Mouse (Mus musculus): ENCODE measurements around the gene Armcx4.
"Not testable (repeated sequence)": the region's sequence is repeated elsewhere in the genome, so short reads cannot be mapped to it uniquely, and the experiment has no call there.

The Armcx4 gene

GRCm38 (mm10) chrX:134686267-134686666 is at the start of gene Armcx4:
Gene Armcx4 (plus strand): TSS chrX:134686519.
- DNase-seq (ENCODE audit: low spot score) = peak; percentile 63

GRCm38 (mm10) chrX:134641000-134641760 is 45.1 kb upstream of the Armcx4 start:
- DNase-seq (ENCODE audit: low spot score) = no peak

GRCm38 (mm10) chrX:134646338-134646737 is 40.0 kb upstream of the Armcx4 start:
- DNase-seq (ENCODE audit: low spot score) = no peak

- DNase-seq (ENCODE audit: low spot score) = no peak
These were observed 38.9 kb upstream of the Armcx4 start for GRCm38 (mm10) chrX:134647421-134647820.

GRCm38 (mm10) chrX:134648031-134648692 is 38.2 kb upstream of the Armcx4 start:
- peak; percentile 76 for DNase-seq (ENCODE audit: low spot score)

GRCm38 (mm10) chrX:134652061-134652460 is 34.3 kb upstream of the Armcx4 start:
- no peak for DNase-seq (ENCODE audit: low spot score)

GRCm38 (mm10) chrX:134661586-134661985 is 24.7 kb upstream of the Armcx4 start:
- DNase-seq (ENCODE audit: low spot score) = no peak

- no peak for DNase-seq (ENCODE audit: low spot score)
These were observed 11.3 kb upstream of the Armcx4 start for GRCm38 (mm10) chrX:134675022-134675421.

- no peak for DNase-seq (ENCODE audit: low spot score)
These were observed 10.4 kb upstream of the Armcx4 start for GRCm38 (mm10) chrX:134675959-134676358.

GRCm38 (mm10) chrX:134684936-134685335 is 1.4 kb upstream of the Armcx4 start:
- DNase-seq (ENCODE audit: low spot score) = no peak

GRCm38 (mm10) chrX:134686739-134687171 is 436 bp downstream of the Armcx4 start:
- DNase-seq (ENCODE audit: low spot score) = no peak

GRCm38 (mm10) chrX:134689676-134690075 is 3.4 kb downstream of the Armcx4 start:
- DNase-seq (ENCODE audit: low spot score) = no peak

GRCm38 (mm10) chrX:134690871-134691539 is 4.7 kb downstream of the Armcx4 start:
- no peak for DNase-seq (ENCODE audit: low spot score)

GRCm38 (mm10) chrX:134691540-134691935 is 5.2 kb downstream of the Armcx4 start:
- DNase-seq (ENCODE audit: low spot score) = no peak

GRCm38 (mm10) chrX:134716863-134717262 is 30.5 kb downstream of the Armcx4 start:
- no peak for DNase-seq (ENCODE audit: low spot score)

- DNase-seq (ENCODE audit: low spot score) = peak; percentile 65
These were observed 31.5 kb downstream of the Armcx4 start, which contains the start of gene Armcx1 for GRCm38 (mm10) chrX:134717752-134718308. Gene Armcx1 (plus strand): TSS chrX:134717963.

GRCm38 (mm10) chrX:134718524-134718923 is 32.2 kb downstream of the Armcx4 start:
- peak; percentile 51 for DNase-seq (ENCODE audit: low spot score)

- DNase-seq (ENCODE audit: low spot score) = not testable (repeated sequence)
These were observed 37.4 kb downstream of the Armcx4 start for GRCm38 (mm10) chrX:134723762-134724161.

- DNase-seq (ENCODE audit: low spot score) = peak; percentile 11
These were observed 43.5 kb downstream of the Armcx4 start for GRCm38 (mm10) chrX:134729778-134730177.

- no peak for DNase-seq (ENCODE audit: low spot score)
These were observed 51.5 kb downstream of the Armcx4 start for GRCm38 (mm10) chrX:134737796-134738195.

GRCm38 (mm10) chrX:134739160-134739559 is 52.8 kb downstream of the Armcx4 start:
- DNase-seq (ENCODE audit: low spot score) = no peak

GRCm38 (mm10) chrX:134741862-134742261 is 55.5 kb downstream of the Armcx4 start:
- DNase-seq (ENCODE audit: low spot score) = no peak

Data from layer of hippocampus, adult 11-12 months (tissue).